Mouse (Mus musculus) left cerebral cortex, postnatal 10 days (tissue): Measurements from ENCODE around the gene Mcrs1. TPM values are rescaled to one million over a fixed set of nuclear protein-coding genes. Genes with fewer than 3 reads are reported as not detected.
A peak's percentile ranks its signal among the peaks of the same experiment; 100 is the strongest.

Experiments used
- DNase-seq, 2 experiments: peaks; one replicate each; pipeline ENCODE4 v3.0.0; 2021 to 2022; ENCODE audit warnings: low spot score in 2 of 2, mixed read lengths in 1 of 2; ENCODE audit errors: extremely low spot score in 1 of 2
- intact Hi-C: fragments of 180-260 bp; cut with DNase I; formaldehyde crosslinking; loops from one replicate; pipeline ENCODE4 v1.15.1; 2025
- total RNA-seq, 2 experiments: library from RNA; stranded (reverse); gene quantifications; 2 replicates each; pipeline ENCODE4 v1.2.3; 2021

The Mcrs1 gene
- total RNA-seq, 2 experiments from 2014 or later: 116 to 127 TPM

DNA sequence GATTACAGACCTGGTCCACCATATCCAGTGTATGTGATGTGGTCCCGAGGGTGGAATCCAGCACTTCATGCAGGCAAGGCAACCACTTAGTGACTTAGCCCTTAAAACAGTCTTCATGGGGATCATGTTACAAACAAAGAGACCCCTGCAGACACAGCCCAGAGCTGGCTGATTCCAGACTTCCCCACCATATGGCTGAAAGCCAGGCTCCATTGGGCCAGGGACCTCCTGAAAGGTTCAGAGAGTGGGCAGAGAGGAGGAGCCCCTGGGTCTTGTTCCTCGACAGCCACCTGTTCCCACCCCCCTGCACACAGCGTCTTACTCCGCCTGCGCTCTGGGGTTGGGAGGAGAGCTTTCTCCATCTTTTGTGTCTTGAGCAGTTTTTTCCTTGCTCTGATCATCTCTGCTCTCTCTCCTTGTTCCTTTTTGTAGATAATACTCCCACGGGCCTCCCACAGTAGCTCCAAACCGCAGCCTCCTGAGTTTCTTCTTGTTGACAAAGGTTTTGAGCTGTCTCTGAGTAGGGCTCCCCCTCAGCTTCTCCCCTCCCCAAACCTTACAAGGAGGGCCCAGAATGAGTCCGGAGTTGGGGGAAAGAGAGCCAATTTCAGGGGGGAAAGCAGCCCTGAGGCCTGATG is 30.3 kb downstream of the Mcrs1 start:
- intact Hi-C loops: no loop called here
- no peak for DNase-seq

DNA sequence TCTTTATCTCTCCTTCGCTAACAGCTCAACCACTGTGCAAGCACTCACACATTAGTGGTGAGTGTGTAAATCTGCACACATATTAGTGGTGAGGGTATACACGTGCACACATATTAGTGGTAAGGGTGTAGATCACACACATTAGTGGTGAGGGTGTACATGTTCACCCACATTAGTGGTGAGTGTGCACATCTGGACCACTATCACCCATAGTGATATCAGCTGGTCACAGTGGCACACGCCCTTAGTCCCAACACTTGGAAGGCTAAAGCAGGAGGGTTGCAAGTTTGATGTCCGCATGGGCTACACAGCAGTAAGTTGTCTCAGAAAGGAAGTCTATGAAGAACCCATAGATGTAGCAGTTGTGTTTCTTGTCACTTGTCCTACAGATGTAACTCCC is 34.1 kb downstream of the Mcrs1 start:
- intact Hi-C loops: no loop called here

DNA sequence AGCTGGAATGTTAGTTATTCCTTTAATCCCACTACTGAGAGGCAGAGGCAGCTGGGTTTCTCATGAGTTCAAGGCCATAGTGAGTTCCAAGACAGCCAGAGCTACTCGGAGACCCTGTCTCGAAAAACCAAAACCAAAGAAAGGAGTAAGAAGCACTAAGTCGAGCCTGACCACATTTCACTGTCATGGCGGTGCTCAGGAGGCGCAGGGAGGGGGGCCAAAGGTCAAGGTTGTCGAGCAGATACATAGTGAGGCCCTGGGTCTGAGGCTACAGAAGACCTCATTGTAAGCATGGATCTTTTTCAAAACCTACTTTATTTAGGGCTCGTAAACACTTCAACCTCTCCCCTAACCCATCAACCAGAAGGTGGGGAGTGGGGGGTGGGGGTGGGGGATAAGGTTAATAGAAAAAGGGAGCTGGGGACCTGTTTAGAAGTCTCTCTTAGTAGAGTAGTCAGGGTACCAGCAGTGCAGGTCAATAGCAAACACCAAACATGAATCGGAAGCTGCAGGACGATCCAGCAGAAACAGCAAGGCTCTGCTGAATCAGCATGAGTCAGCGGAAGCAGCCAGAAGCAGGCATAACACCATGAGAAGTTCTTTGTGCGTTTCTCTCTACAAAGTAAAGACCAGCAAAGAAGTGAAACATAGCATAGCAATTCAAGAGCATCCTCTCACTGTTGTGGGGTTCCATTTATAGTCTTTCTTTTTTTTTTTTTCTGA is 35.9 kb downstream of the Mcrs1 start:
- intact Hi-C loops: no loop called here
- DNase-seq: no peak

More for the DNA sequence above, 34.1 kb downstream of the Mcrs1 start:
- DNase-seq: no peak

DNA sequence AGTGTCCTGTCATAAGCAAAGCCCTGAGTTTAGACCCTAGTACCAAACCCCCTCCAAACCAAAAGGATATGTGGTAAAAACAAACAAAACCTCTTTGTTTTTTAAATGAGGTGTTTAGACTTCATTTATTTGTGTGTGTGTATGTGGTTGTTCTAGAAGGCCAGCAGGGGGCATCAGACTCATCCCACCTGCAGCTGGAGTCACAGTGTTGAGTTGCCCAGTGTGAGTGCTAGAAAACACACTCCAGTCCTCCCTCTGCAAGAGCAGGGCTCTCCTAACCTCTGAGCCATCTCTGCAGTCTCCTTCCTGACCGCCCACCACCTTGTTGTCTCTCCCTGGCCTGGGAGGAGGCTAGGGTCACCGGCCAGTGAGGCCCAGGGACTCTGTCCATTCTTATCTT is 36.8 kb downstream of the Mcrs1 start:
- no peak for DNase-seq
- intact Hi-C loops: no loop called here

DNA sequence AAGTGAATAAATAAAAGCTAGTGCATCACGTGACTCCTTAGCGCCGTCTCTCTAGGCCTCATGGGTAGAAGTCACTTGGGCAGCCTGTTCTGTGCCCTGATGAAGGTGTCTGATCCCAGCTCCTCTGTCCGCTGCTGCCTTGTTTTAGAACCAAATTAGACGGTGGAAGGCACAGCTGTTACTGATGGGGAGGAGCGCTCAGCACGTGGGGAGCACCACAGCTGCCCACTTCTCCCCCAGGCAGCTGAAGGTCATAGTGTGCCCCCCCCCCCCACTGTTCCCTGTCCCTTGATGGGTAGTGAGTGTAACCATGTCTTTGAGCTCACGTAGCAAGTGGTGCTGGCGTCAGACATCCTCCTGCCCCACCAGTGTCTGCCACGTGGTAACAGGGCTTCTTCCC is 38.6 kb downstream of the Mcrs1 start:
- intact Hi-C loops: no loop called here

DNA sequence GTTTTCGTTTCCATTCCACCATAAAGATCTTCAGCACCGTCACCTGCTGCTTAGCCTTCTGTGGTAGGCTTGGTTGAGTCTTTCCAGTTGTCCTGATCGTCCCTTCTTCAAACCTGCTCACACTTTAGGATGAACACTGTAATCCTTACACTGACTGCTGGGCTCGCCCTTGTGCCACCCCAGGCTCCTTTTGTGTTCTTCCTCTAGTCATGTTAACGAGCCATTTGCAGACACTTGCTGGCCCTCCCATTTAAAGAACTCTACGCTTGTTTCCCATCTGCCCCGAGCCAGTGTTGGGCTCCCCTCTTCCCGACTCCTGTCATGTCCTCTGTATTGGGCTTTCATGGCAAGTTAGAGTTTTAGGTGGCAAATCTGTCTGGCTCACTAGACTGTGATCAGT is 45.8 kb downstream of the Mcrs1 start:
- no peak for DNase-seq
- intact Hi-C loops: loop anchor here (10.0 kb wide), 1 partner anchor 181 kb away; the partner anchor contains the start of gene Tuba1c

More for the DNA sequence above, 38.6 kb downstream of the Mcrs1 start:
- no peak for DNase-seq

DNA sequence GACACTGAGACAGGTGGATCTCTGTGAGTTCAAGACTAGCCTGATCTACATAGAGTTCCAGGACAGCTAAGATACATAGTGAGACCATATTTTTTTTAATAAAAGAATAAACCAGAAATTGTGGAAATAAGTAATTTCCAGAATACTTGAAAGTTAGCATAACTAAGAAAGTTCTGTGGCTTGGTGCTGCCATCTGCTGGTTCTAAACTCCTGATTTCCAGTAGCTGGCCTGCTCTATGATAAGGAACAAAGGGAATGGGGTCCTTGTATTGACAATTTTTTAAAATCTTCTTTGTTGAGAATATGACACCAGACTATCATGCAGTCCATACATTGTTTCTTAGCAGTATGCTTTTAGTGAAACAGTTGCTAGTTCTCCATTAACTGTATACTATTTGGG is 53.0 kb downstream of the Mcrs1 start:
- DNase-seq: peak in 1 of 2 experiments; percentile 48
- intact Hi-C loops: loop anchor here (5.0 kb wide), 1 partner anchor 111 kb away; the partner anchor contains the start of gene C1ql4

DNA sequence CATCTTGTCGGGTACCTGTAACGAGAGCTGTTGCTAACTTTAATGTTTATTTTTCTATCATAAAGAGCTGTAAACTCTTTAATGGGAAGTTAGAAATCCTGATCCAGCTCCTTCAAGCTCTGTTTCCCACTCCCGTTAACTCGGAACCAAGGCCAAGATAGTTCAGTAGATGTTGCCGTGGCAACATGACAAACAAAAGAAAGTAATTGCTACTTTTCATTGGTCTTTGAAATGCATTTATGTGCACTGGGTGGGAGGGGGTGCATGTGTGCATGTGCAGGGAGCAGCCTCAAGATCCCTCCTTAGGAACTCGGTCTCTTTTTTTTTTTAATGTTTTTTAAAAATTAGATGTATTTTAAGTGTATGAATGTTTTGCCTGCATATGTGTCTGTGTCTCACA is 56.7 kb downstream of the Mcrs1 start:
- DNase-seq: no peak
- intact Hi-C loops: loop anchor here (5.0 kb wide), 1 partner anchor 108 kb away; the partner anchor contains the start of gene C1ql4

DNA sequence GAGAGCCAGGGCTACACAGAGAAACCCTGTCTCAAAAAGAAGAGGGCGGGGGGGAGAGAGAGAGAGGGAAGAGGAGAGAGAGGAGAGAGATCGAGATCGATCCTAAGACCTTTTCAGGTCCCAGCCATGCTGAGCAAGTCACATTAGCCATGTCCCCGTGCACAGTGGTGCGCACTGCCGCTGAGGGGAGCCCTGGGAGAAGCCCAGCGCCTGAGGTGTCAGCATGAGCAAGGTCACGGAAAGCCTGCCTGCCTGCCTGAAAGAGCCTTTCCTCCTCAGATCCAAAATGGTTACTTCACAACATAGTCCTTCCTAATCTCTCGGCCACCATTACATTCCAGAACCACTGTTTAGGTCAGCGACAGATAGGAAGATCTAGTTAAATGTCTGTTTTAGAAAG is 57.4 kb downstream of the Mcrs1 start:
- intact Hi-C loops: no loop called here
- no peak for DNase-seq

Other genes with a start within 250 kb of the Mcrs1 start
- gene Tuba1c, start 222.1 kb downstream of the Mcrs1 start, total RNA-seq: 100 to 1,000 TPM; 255 to 292 TPM
- gene Prph, start 196.8 kb downstream of the Mcrs1 start, total RNA-seq: 1 to 10 TPM; 5.5 to 5.9 TPM
- 1 to 10 TPM; 1.4 to 2.2 TPM for gene Troap, start 177.4 kb downstream of the Mcrs1 start, total RNA-seq
- gene C1ql4, start 164.1 kb downstream of the Mcrs1 start, total RNA-seq: not detected
- not detected for gene Dnajc22, start 158.8 kb downstream of the Mcrs1 start, total RNA-seq
- gene Spats2, start 126.0 kb downstream of the Mcrs1 start, total RNA-seq: 10 to 100 TPM; 34.4 to 36.4 TPM
- 100 to 1,000 TPM; 132 to 134 TPM for gene Kcnh3, start 27.1 kb downstream of the Mcrs1 start, total RNA-seq
- gene Prpf40b, start 43.1 kb upstream of the Mcrs1 start, total RNA-seq: 100 to 1,000 TPM; 101 to 105 TPM
- 1 to 10 TPM; 1.4 to 1.5 TPM for gene Fam186b, start 43.9 kb upstream of the Mcrs1 start, total RNA-seq
- gene Fmnl3, start 118.5 kb upstream of the Mcrs1 start, total RNA-seq: 10 to 100 TPM; 12.6 to 14.1 TPM
- 100 to 1,000 TPM; 309 to 315 TPM for gene Tmbim6, start 140.9 kb upstream of the Mcrs1 start, total RNA-seq
- 10 to 100 TPM; 35.8 to 38.3 TPM for gene Nckap5l, start 205.8 kb upstream of the Mcrs1 start, total RNA-seq
- gene Bcdin3d, start 222.8 kb upstream of the Mcrs1 start, total RNA-seq: 1 to 10 TPM; 4.3 to 4.8 TPM